Mouse (Mus musculus) thymus, postnatal 25 days (tissue): Measurements from ENCODE around the gene Exosc10.

Source experiments
- DNase-seq: peaks from one replicate; pipeline ENCODE4 v3.0.0; 2022

Exosc10 gene

DNA sequence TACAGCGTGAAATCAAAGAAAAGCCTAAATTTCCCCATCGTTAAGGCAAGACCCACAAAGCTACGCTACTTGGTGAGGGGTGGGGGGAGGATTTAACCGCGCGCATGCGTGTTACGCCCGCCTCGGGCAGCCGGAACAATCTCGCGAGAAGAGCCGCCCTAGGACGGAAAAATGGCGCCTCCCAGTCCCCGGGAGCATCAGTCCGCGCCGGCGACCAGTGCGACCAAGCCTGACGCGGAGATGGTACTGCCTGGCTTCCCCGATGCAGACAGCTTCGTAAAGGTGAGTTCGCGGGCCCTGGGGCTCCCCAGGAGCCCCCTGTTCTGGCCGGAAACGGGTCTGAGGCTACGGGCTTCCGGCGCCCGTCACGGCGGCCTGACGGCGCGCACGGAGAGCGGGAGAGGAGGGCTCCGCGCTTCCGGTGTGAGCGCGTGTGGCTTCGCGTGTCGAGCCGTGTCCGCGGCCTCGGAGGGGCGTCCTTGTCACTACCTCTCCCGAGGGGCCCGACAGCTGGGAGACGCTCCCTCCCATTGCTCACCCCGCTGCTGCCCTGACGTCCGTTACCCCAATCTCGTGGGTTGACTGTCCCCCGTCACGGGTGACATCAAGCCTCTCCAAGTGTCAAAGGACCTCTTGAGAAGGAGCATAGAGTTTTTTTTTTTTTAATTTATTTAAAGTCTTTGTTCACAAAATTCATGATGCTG is at the start of gene Exosc10:
Gene Exosc10 (plus strand): TSS at position 133 of the 704 bp plus-strand sequence.
- DNase-seq = peak; percentile 90

DNA sequence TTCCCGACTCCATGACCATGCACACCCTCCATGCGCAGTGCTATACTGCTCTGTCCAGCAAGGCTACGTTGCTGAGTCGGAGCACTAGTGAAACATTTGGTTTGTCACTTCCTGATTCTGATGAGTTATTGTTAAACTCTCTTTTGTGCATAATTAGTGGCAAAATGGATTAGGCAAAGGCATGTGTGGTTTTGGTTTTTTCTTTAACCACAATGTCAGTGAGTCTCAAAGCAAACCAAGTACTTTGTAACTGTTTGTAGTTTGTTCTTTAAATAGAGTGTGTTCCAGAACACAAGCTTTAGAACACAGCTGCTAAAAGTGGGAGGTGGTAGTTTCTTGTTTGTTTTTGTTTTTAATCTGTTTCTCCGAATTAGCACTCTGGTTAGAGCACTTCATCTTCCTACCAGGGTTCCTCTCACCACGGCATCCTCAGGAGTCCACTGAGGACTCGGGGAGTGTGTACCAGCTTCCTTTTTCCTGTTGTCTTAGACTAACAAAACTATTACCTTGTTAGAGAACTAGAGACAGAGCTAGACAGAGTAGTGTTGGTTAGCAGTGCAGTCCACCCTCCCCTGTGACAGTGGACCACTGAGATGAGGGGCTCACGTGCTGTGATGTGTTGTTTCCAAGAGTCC is 48.7 kb upstream of the Exosc10 start:
- peak; percentile 7 for DNase-seq

- no peak for DNase-seq
These were observed 47.5 kb upstream of the Exosc10 start for GRCm38 (mm10) chr4:148510691-148511090.

DNA sequence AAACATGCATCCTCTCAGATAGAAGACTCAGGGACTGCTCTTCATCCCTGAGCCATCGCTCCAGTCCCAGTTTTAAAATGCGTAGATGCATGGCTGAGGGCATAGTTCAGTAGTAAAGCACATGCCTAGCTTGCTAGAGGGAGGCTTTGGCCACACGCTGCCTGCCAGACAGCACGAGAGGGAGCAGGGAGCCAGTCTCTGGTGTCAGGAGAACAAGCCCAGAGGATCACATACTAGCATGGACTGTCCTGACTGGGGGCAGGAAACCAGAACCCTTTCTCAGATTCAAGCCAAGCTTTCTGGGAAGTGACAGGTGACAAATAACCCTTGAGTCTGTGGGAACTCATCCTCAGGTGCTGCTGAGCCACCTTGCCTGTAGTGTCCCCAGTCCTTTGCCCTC is 46.9 kb upstream of the Exosc10 start:
- no peak for DNase-seq

GRCm38 (mm10) chr4:148513021-148513559 is 45.1 kb upstream of the Exosc10 start:
- no peak for DNase-seq

GRCm38 (mm10) chr4:148515313-148515712 is 42.9 kb upstream of the Exosc10 start:
- peak; percentile 14 for DNase-seq

DNA sequence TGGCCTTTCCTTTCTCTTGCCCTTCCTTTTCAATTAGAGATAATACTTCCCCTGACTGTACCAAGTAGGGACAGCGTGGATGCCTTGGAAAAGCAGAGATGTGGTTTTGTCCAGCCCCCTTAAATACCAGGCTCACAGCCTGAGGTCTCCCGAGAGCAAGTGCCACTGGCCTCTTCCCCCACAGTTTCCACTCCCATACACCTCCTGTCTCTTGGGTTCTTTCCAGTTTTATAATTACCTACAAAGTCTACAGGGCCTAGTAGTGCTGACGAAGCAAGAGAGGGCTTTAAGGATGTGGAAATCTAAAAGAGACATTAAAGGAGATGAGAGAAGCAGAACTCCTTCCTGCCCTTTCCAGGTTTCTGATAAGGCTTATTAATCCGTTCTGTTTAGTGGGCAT is 40.4 kb upstream of the Exosc10 start:
- no peak for DNase-seq

DNA sequence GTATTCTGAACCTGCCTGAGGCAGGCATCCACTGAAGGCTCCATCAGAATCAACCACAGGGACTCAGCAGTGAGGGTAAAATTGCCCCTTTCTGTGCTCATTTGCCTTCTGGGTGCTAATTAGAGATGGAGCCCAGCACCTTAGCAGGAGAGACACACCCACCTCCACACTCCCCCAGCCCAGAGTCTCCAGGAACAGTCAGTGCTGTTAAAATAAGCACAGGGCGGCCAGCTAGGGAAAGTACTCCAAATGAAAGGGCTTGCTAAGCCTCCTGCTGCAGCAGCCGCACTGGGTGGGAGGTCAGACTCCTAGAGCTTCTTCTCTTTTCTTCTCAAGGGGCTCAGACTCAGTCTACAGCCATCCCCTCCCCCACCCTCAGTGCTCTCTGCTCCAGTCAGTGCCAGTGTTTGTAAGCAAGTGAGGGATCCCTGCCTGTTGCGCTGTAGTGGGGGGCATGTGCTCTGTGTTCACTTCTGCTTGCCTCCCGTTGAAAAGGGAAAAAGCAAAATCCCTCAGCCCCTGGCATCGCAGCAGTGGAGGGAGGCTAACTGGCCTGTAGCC is 39.9 kb upstream of the Exosc10 start:
- no peak for DNase-seq

DNA sequence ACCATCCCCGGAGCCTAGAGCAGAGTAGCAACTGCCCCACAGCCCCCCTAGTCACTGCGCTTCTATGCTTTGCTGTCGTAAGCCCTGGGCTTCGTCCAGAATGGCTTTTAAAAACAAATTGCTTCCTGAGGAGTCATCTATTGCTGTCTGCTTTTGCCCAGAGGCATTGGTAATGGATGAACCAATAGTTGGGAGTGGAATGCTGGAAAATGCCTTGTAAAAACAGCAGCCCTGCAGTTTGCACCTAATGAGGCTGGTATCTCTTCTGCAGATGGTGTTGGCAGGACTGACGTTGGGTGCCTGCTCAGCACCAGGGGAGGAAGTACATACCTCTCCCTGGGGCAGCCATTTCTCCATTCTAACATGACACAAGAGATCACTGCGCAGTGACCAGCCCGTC is 34.7 kb upstream of the Exosc10 start:
- DNase-seq = no peak

DNA sequence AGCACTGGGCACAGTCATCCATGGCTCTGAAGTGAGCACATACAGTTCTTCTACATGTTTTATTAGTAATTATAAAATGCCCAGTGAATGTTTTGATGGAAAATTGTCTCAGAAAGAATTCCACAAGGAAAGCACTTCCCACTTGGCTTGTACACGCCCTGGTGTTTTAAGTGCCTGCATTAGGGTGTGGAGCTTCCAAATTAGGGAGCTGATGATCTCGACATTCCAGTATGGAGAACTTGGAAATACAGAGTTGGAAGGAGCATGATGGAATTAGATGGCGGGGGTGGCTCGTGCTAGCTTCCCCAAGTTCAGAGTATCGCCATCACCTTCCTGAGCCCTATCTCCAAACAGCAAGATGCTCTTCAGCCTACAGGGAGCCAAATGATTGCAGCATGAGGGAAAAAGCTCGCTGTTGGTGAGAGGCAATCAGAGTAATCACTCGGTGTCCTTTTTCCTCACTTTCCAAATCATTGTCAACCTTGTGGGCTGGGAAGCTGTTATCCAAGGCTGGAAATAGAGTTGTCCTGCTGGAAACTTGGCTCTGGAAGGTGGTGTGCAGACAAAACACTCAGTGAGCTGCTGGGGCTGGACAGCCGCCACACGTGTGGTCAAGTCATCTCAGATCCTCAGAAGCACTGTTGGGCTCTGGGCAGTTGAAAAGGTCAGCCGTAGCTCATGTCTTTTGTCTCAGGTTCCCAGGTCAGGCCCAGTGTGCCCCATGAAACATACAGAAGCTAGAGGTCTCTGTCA is 30.9 kb upstream of the Exosc10 start:
- DNase-seq = no peak

GRCm38 (mm10) chr4:148530351-148530750 is 27.9 kb upstream of the Exosc10 start:
- no peak for DNase-seq

DNA sequence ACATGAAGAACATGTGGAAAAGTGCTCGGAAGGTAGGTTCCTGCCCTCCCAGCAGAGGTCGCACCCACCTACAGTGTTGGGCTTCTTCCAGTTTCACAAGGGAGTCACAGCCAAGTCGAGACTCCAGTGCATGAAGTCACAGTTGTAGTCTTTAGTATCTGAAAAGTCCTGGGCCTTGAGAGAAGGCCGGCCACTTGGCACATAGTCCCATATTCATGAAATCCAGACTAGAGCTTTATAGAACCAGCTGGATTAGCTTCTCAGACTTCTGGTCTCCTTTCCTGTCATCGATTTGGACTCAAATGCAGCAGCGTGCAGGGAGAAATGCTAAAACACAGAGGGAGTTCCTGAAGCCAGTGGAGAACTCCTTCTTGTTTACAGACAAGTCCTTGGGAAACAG is 27.5 kb upstream of the Exosc10 start:
- DNase-seq = no peak

DNA sequence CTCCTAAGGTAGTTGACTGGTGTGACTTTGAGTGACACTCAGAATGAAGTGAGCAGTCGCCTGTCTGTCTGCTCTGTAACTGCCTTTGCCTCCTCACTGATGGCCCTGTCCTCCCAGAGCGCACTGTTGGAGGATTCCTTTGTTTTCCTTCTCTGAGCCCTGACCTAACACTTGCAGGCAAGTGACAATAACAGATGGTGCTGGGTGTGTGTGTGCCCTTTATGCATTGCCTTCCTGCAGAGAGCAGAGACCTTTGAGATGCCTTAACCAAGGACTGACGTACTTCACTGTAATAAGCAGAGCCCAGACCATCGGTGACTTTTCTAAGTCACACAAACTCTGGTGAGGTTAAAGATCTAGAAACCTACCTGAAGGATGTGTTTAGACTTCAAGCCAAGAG is 26.9 kb upstream of the Exosc10 start:
- no peak for DNase-seq

DNA sequence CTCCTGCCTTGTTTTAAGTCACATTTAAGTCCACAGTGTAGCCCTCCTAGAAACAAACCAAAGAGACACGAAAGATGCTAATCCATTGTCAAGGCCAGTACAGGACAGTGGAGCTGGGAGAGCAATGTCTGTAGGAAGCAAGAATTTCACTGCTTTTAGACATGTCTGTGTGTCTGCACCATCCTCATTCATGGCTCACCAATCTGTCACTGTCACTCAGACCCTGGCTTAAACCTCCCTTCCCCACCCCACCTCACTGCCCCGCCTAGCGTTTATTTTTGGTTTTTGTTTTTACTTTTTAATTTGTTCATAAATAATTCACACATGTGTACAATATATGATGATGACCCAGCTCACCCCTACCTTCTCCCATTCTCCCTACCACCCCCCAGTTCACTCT is 25.7 kb upstream of the Exosc10 start:
- DNase-seq = no peak

DNA sequence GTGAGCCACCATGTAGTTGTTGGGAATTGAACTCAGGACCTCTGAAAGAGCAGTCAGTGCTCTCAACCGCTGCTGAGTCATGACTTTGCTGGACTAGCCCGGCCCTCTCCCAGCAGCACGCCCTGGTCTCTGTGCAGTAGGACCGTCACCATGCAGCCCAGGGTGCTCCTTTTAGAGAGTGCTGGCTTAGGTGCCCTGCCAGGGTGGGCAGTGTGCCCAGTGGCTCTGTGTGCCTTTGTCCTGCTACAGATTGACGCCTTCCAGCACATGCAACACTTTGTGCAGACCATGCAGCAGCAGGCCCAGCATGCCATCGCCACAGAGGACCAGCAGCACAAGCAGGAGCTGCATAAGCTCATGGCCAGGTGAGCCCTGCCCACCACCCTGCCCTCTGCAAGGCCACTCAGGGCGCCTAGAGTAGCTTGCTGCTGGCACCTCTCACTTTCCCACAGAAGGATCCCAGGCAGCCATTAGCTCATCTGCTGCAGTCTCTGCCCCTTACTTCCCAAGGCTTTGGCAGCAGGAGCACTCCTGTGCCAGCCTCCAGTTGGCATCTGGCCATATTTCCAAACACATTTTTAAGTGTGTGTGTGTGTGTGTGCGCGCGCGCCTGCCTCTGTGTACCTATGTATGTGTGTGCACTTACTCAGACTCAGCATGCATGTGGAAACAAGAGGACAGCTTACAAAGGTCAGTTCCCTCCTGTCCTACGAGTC is 24.5 kb upstream of the Exosc10 start:
- DNase-seq = no peak

DNA sequence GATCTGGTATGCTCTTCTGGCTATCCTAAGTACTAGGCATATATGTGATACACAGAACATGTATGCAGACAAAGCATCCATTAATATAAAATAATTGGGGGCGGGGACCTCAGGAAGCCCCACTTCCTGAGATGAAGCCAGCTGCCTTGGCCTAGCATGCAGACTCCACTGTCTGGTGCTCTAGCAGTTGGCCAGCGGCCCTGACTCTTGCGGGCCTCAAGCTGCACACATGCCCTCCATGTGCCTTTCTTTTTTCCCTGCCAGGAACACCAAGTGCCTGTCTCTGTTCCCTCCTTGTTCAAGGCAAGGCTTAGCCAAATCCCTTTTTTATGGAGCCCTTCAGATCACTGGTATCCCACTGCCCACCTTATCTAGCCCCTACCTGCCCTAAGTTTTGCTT is 22.4 kb upstream of the Exosc10 start:
- DNase-seq = no peak

DNA sequence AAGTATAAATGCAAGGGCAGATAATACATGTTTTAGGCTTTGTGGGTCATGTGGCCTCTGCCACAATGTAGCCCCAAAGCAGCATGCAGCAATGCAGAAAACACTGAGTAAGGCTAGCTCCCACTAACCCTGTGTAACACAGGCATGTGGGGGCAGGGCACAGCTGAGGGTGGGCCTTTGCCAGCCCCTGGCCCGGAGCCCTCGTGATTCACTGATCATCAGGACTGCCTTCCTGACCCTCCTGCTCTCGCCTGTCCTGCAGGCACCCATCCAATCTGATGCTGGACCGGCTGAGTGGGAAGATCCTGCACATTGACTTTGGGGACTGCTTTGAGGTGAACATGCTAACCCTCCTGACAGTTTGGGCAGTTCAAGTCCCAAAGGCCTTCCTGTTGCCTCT is 9.1 kb upstream of the Exosc10 start:
- no peak for DNase-seq

DNA sequence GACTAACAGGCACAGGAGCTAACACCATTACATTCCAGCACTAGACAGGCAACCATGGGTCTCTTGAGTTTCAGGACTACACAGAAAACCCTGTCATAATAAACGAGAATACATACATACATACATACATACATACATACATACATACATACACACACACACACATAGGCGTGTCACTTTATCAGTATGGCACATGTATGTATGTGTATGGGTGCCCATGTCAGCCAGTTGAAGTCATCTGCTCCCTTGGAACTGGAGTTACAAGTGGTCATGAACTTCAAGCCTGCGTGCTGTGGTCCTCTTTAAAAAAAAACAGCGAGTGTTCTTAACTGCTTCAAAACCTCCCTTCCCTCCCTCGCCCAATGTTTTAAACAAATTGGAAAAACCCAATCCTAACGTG is 463 bp upstream of the Exosc10 start:
- no peak for DNase-seq

GRCm38 (mm10) chr4:148562676-148563075 is 4.4 kb downstream of the Exosc10 start:
- DNase-seq = no peak

DNA sequence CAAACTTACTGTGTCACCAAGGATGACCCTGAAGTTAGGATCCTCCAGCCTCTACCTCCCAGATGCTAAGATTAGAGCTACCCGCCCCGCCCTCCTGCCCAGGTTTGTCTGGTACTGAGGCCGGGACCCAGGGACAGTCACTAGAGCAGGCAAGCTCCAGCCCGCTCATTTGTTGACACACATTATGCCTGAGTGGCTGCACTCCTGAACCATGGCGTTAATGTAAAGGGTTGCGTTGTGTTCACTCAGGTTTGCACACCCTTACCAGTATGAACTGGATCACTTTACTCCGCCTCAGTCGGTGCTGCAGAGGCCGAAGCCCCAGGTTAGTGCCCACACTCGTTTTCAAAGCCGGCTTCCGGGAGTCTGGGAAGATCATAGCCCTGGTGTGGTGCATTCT is 5.4 kb downstream of the Exosc10 start:
- no peak for DNase-seq

DNA sequence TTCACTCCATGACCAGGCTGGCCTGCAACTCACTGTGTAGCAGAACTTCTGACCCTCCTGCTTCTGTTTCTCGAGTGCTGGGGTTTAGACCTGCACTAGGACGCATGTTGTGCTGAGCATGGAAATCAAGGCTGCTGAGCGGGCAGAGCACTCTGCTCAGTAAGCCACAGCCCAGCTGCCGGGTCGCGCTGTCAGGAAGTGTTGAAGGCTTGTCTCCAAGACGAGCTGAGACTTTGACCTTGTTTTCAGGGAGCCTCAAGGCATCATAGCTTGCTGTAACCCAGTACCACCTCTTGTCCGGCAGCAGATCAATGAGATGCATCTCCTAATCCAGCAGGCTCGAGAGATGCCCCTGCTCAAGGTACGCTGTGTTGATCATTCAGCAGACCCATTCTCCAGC is 11.9 kb downstream of the Exosc10 start:
- DNase-seq = no peak

- DNase-seq = no peak
These were observed 12.6 kb downstream of the Exosc10 start for GRCm38 (mm10) chr4:148570693-148571295.
